ENCODE assay signal across 15 mouse cellular contexts in genomic region chr16:49923720-49924119, GRCm38 (mm10).
A peak's percentile ranks its signal among the peaks of the same experiment; 100 is the strongest.
DNase-seq lines count a peak whose midpoint lies in the region; ATAC-seq lines count a peak whose summit lies in the region.
"Had no signal": no experiment of that assay in that cellular context is flagged by ENCODE, and none has a peak within 500 bp of the region (broad histone marks: within the 10 kb centered on the region; RNA-seq: fewer than 3 reads in every experiment).

No protein-coding gene starts in this region.

- no peak overlapping the region for H3K4me3 ChIP-seq in forebrain, embryonic 16.5 days (replicated peaks; ENCODE audit: low read length)
- no peak overlapping the region for H3K4me3 ChIP-seq in forebrain, embryonic 12.5 days (replicated peaks)
- no peak overlapping the region for H3K4me3 ChIP-seq in midbrain, embryonic 14.5 days (replicated peaks; ENCODE audit: low read depth, low read length)
- H3K4me3 ChIP-seq in midbrain, embryonic 16.5 days (ENCODE audit: low read depth, low read length): no peak overlapping the region
- H3K4me3 ChIP-seq: erythroblast, embryonic 14.5 days; liver, embryonic 13.5 days had no signal

- 65% methylated on average over 9 of the region's 9 CpGs for WGBS in forebrain, embryonic 16.5 days
- WGBS in forebrain, embryonic 12.5 days: 77% methylated on average over 9 of the region's 9 CpGs
- whole genome bisulfite sequencing in midbrain, embryonic 14.5 days: 57% methylated on average over 9 of the region's 9 CpGs
- 62% methylated on average over 9 of the region's 9 CpGs for WGBS in midbrain, embryonic 16.5 days
- WGBS in large intestine, adult 2 months: 16% methylated on average over 9 of the region's 9 CpGs

- peak; percentile 35 for DNase-seq in midbrain, embryonic 14.5 days
- peak; percentile 65 for DNase-seq in large intestine, adult 2 months (ENCODE audit: low read depth, low spot score)
- DNase-seq in skeletal muscle tissue, adult 2 months (ENCODE audit: low read depth, low spot score): peak; percentile 62
- DNase-seq in cerebellum, postnatal 36 days: no peak
- DNase-seq in layer of hippocampus, postnatal 25 days (ENCODE audit: extremely low spot score in 1 of 2, low spot score in 1 of 2): no peak
- DNase-seq: kidney, adult 9 months; layer of hippocampus, postnatal 36 days; liver, embryonic 13.5 days; right cerebral cortex, adult 18-20 months; thymus, postnatal 14 days had no signal

- no peaks in the 10 kb centered on the region for H3K9me3 ChIP-seq in forebrain, embryonic 16.5 days (ENCODE audit: control insufficient read depth, low read length)
- H3K9me3 ChIP-seq in forebrain, embryonic 12.5 days: no peaks in the 10 kb centered on the region
- H3K9me3 ChIP-seq in midbrain, embryonic 14.5 days (ENCODE audit: control insufficient read depth, low read length): no peaks in the 10 kb centered on the region
- H3K9me3 ChIP-seq in midbrain, embryonic 16.5 days (replicated peaks; ENCODE audit: control insufficient read depth, low read length, poor library complexity, severe bottlenecking): no peaks in the 10 kb centered on the region
- H3K9me3 ChIP-seq: G1E; liver, embryonic 13.5 days had no signal

- H3K27ac ChIP-seq in forebrain, embryonic 16.5 days (ENCODE audit: low read length): no peak overlapping the region
- no peak overlapping the region for H3K27ac ChIP-seq in forebrain, embryonic 12.5 days
- no peak overlapping the region for H3K27ac ChIP-seq in midbrain, embryonic 14.5 days (replicated peaks; ENCODE audit: low read depth, low read length)
- H3K27ac ChIP-seq in midbrain, embryonic 16.5 days (ENCODE audit: low read length): no peak overlapping the region
- H3K27ac ChIP-seq: liver, embryonic 13.5 days had no signal

- 0 out of 2 replicates have a peak, but pooled peaks cover 4% of the 10 kb centered on the region for H3K4me1 ChIP-seq in forebrain, embryonic 16.5 days (replicated peaks; ENCODE audit: control insufficient read depth, insufficient read depth, low read length)
- no peaks in the 10 kb centered on the region for H3K4me1 ChIP-seq in forebrain, embryonic 12.5 days
- H3K4me1 ChIP-seq in midbrain, embryonic 14.5 days (ENCODE audit: control insufficient read depth, insufficient read depth, low read length): 0 out of 2 replicates have a peak, but pooled peaks cover 3% of the 10 kb centered on the region
- H3K4me1 ChIP-seq in midbrain, embryonic 16.5 days (ENCODE audit: control insufficient read depth, insufficient read depth, low read length): peaks cover 4% of the 10 kb centered on the region; the same call in 1 of the 2 replicates

- H3K9ac ChIP-seq in forebrain, embryonic 16.5 days (replicated peaks; ENCODE audit: low read depth, low read length): no peak overlapping the region
- H3K9ac ChIP-seq in forebrain, embryonic 12.5 days: no peak overlapping the region
- H3K9ac ChIP-seq in midbrain, embryonic 14.5 days (replicated peaks; ENCODE audit: low read length): no peak overlapping the region
- no peak overlapping the region for H3K9ac ChIP-seq in midbrain, embryonic 16.5 days (ENCODE audit: low read depth, low read length)
- H3K9ac ChIP-seq: liver, embryonic 13.5 days had no signal

- H3K36me3 ChIP-seq in forebrain, embryonic 16.5 days (ENCODE audit: control insufficient read depth, insufficient read depth): no peaks in the 10 kb centered on the region
- H3K36me3 ChIP-seq in forebrain, embryonic 12.5 days (replicated peaks): no peaks in the 10 kb centered on the region
- H3K36me3 ChIP-seq in midbrain, embryonic 14.5 days (ENCODE audit: control insufficient read depth, insufficient read depth, low read length): no peaks in the 10 kb centered on the region
- no peaks in the 10 kb centered on the region for H3K36me3 ChIP-seq in midbrain, embryonic 16.5 days (ENCODE audit: control insufficient read depth, insufficient read depth, low read length)
- H3K36me3 ChIP-seq: liver, embryonic 13.5 days had no signal

- no peak overlapping the region for H3K4me2 ChIP-seq in forebrain, embryonic 16.5 days (ENCODE audit: low read length)
- no peak overlapping the region for H3K4me2 ChIP-seq in forebrain, embryonic 12.5 days
- H3K4me2 ChIP-seq in midbrain, embryonic 14.5 days (ENCODE audit: low read length): no peak overlapping the region
- H3K4me2 ChIP-seq in midbrain, embryonic 16.5 days (ENCODE audit: low read length): no peak overlapping the region
- H3K4me2 ChIP-seq: liver, embryonic 13.5 days had no signal

- 0 out of 2 replicates have a peak, but pooled peaks have one; percentile 45 for ATAC-seq in forebrain, embryonic 16.5 days
- no peak for ATAC-seq in forebrain, embryonic 12.5 days (ENCODE audit: low FRiP score)
- no peak for ATAC-seq in midbrain, embryonic 14.5 days (ENCODE audit: low FRiP score, low TSS enrichment)
- no peak for ATAC-seq in midbrain, embryonic 16.5 days

- no peaks in the 10 kb centered on the region for H3K27me3 ChIP-seq in forebrain, embryonic 16.5 days (replicated peaks; ENCODE audit: control insufficient read depth, insufficient read depth, low read length)
- H3K27me3 ChIP-seq in forebrain, embryonic 12.5 days: no peaks in the 10 kb centered on the region
- no peaks in the 10 kb centered on the region for H3K27me3 ChIP-seq in midbrain, embryonic 14.5 days (ENCODE audit: control insufficient read depth, insufficient read depth, low read length)
- no peaks in the 10 kb centered on the region for H3K27me3 ChIP-seq in midbrain, embryonic 16.5 days (ENCODE audit: control insufficient read depth, insufficient read depth, low read depth, low read length)
- H3K27me3 ChIP-seq: liver, embryonic 13.5 days had no signal

Comparison
In these comparisons a context has a peak if more than half of its experiments do, and no peak if none do; other contexts are left out.
1. DNase-seq: peak in midbrain, embryonic 14.5 days (single experiment), large intestine, adult 2 months (single experiment) and skeletal muscle tissue, adult 2 months (single experiment); none in cerebellum, postnatal 36 days (0 of 2) and layer of hippocampus, postnatal 25 days (0 of 2).